Mouse (Mus musculus) skeletal muscle tissue, adult 2 months (tissue): ENCODE results near the gene Gm17555.
"Not testable (repeated sequence)": the region's sequence is repeated elsewhere in the genome, so short reads cannot be mapped to it uniquely, and the experiment has no call there.

ENCODE experiments used
- DNase-seq: peaks from one replicate; pipeline ENCODE4 v3.0.0-alpha.2; 2012; ENCODE audit warnings: low read depth, low spot score

The Gm17555 gene

DNA sequence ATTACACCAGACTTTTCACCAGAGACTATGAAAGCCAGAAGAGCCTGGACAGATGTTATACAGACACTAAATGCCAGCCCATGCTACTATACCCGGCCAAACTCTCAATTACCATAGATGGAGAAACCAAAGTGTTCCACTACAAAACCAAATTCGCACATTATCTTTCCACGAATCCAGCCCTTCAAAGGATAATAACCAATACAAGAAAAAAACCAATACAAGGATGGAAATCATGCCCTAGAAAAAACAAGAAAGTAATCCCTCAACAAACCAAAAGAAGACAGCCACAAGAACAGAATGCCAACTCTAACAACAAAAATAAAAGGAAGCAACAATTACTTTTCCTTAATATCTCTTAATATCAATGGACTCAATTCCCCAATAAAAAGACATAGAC is at the start of gene Gm17555:
Gm17555 (plus strand) TSS at position 301 of the 400 bp plus-strand sequence.
- not testable (repeated sequence) for DNase-seq

- no peak for DNase-seq
These were observed 49.5 kb upstream of the Gm17555 start for GRCm38 (mm10) chr2:126165277-126166018.

DNA sequence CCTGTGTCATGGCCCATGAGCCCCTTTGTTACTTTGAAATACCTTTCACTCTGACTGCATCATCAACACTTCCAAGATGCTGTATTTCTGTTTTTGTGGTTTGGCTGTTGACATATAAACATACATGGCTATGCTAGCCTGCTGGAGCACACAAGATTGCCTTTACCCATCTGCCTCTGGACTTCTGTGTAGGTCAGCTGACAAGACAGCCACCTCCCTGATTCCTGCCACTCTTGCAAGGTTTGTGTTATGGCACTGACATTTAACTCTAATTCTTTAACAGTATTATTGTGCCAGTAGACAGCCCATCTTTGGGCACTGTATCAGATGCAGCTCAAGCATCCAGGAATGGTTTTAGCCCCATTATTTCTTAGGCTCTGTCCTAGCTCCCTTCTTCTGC is 48.6 kb upstream of the Gm17555 start:
- DNase-seq = no peak

GRCm38 (mm10) chr2:126166848-126167617 is 47.9 kb upstream of the Gm17555 start:
- no peak for DNase-seq

DNA sequence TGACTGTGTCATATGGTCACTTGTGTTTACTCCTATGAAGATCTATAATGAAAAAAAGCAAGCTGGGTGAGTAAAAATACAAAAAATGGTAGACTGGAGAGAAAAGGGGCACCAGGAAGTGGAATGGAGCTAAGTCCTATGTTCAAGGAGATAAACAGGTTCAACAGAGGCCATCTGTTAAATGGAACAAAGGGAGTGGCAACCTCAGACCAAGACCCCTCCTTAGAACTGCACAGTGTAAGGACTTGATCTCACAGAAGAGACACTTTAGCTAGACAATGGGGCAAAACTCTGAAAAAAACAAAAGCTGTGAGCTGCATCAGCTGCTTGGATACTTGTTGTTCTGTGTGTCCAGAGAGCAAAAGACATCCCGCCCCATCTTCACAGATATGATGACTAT is 43.5 kb upstream of the Gm17555 start:
- DNase-seq = no peak

DNA sequence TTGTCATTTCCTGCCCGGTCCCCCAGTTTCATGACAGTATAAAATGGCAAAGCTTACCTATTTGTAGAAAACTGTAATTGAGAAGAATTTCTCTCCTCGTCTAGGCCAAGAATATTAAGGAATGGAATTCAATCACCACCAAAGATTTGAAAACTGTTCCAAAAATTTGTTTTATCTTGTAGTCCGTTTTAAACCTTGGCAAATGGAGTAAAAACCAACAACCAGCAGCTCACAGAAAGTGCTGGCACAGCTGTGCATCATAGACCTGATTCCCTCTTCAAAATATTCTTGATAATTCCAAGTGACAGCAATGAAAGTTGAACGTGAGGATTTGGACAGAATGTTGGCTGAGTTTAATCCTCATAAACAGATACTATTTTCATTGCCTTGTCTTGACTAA is 23.6 kb upstream of the Gm17555 start:
- no peak for DNase-seq

- DNase-seq = no peak
These were observed 22.8 kb upstream of the Gm17555 start for GRCm38 (mm10) chr2:126192129-126192528.

GRCm38 (mm10) chr2:126195631-126196356 is 19.1 kb upstream of the Gm17555 start:
- no peak for DNase-seq

DNA sequence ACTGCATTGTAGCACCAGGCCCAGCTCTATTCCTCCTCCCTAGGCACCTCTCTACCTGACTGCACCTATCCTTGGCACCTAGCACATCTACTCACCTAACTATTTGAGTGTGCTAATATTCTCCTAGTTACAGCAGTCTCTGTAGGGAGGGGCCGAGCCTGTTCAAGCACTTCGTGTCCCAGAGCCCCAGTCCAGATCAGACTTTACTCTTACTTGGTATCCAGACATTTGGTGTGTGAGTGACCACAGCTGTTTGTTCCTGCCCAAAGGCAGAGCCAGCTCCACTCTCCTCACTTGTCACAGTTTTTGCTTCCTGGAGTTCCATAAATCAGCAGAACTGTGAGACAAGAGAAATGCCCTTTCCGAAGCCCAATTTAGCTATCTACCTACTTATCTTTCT is 15.9 kb upstream of the Gm17555 start:
- no peak for DNase-seq

- peak; percentile 60 for DNase-seq
These were observed 3.8 kb upstream of the Gm17555 start for GRCm38 (mm10) chr2:126211011-126211680.

- no peak for DNase-seq
These were observed 12.7 kb downstream of the Gm17555 start for GRCm38 (mm10) chr2:126227581-126227980.

GRCm38 (mm10) chr2:126231731-126232130 is 16.8 kb downstream of the Gm17555 start:
- DNase-seq = no peak

- DNase-seq = peak; percentile 84
These were observed 22.0 kb downstream of the Gm17555 start for GRCm38 (mm10) chr2:126236905-126237304.

GRCm38 (mm10) chr2:126245446-126245845 is 30.5 kb downstream of the Gm17555 start:
- peak; percentile 26 for DNase-seq

- no peak for DNase-seq
These were observed 33.6 kb downstream of the Gm17555 start for GRCm38 (mm10) chr2:126248536-126248935.

GRCm38 (mm10) chr2:126252211-126252610 is 37.3 kb downstream of the Gm17555 start:
- DNase-seq = no peak
